Mouse (Mus musculus) G1E (cell line): ENCODE results near the gene Nol10.

Experiments
- CTCF ChIP-seq: IDR thresholded peaks from 2 replicates; pipeline ENCODE4 v1.5.1; 2012; ENCODE audit warnings: low read depth, low read length, inconsistent platforms, mixed read lengths
- GATA1 ChIP-seq: IDR thresholded peaks from 2 replicates; pipeline ENCODE4 v1.6.1; 2012; ENCODE audit warnings: borderline replicate concordance, low read length, inconsistent platforms, mixed read lengths
- POLR2AphosphoS5 ChIP-seq: IDR thresholded peaks from 2 replicates; pipeline ENCODE4 v1.6.1; 2012; ENCODE audit warnings: low read depth, low read length, inconsistent platforms; ENCODE audit not compliant: insufficient replicate concordance
- TAL1 ChIP-seq: conservative IDR thresholded peaks from 2 replicates; pipeline ENCODE4 v1.6.1; 2012; ENCODE audit warnings: low read depth, low read length, inconsistent platforms, mixed read lengths

GRCm38 (mm10) chr12:17308246-17308645 is 40.0 kb upstream of the Nol10 start:
- TF ChIP-seq POLR2AphosphoS5 (no peak), GATA1 (no peak), CTCF (no peak), TAL1 (no peak)
